In genomic region chr11:43667038-43667745, GRCm38 (mm10) we compare ENCODE assay signal across 8 mouse cellular contexts. TPM values are rescaled to one million over a fixed set of nuclear protein-coding genes. Genes with fewer than 3 reads are reported as not detected.
DNase-seq lines count a peak whose midpoint lies in the region; ATAC-seq and TF ChIP-seq lines count a peak whose summit lies in the region.

No protein-coding gene starts in this region.

- TF ChIP-seq CTCF in stomach, postnatal 0 days (IDR thresholded peaks at IDR 0.05; ENCODE audit: low read depth), result no peak

- 65% methylated on average over 19 of the region's 19 CpGs for WGBS in stomach, embryonic 15.5 days
- WGBS in stomach, postnatal 0 days, result 71% methylated on average over 19 of the region's 19 CpGs
- 63% methylated on average over 19 of the region's 19 CpGs for WGBS in liver, embryonic 12.5 days (ENCODE audit: insufficient replicate concordance)

- no peak for TF ChIP-seq EP300 in stomach, postnatal 0 days (optimal IDR thresholded peaks at IDR 0.05)

- no peaks in the 10 kb centered on the region for H3K9me3 ChIP-seq in stomach, embryonic 15.5 days
- H3K9me3 ChIP-seq in stomach, postnatal 0 days (ENCODE audit: control insufficient read depth, low read length), result no peaks in the 10 kb centered on the region
- H3K9me3 ChIP-seq in liver, embryonic 12.5 days (replicated peaks), result no peaks in the 10 kb centered on the region

- H3K27ac ChIP-seq in stomach, embryonic 15.5 days, result no peak overlapping the region
- no peak overlapping the region for H3K27ac ChIP-seq in stomach, postnatal 0 days (replicated peaks)
- H3K27ac ChIP-seq in liver, embryonic 12.5 days, result peak overlapping the region; percentile 23; the same call in 1 of the 2 replicates

- H3K4me3 ChIP-seq in stomach, embryonic 15.5 days (replicated peaks), result no peak overlapping the region
- H3K4me3 ChIP-seq in stomach, postnatal 0 days (ENCODE audit: low read depth, low read length), result no peak overlapping the region
- H3K4me3 ChIP-seq in liver, embryonic 12.5 days, result no peak overlapping the region

- no peaks in the 10 kb centered on the region for H3K27me3 ChIP-seq in stomach, embryonic 15.5 days (replicated peaks)
- H3K27me3 ChIP-seq in stomach, postnatal 0 days (ENCODE audit: control insufficient read depth, insufficient read depth, low read length), result no peaks in the 10 kb centered on the region
- no peaks in the 10 kb centered on the region for H3K27me3 ChIP-seq in liver, embryonic 12.5 days (replicated peaks)

- peak; percentile 22 for DNase-seq in cerebellum, adult 11-12 months
- DNase-seq in cerebellum, adult 18-20 months, result no peak
- no peak for DNase-seq in stomach, postnatal 0 days (ENCODE audit: low spot score)
- DNase-seq in kidney, adult 18-20 months, result no peak
- no peak for DNase-seq in lung, postnatal 4 days

- no peaks in the 10 kb centered on the region for H3K4me1 ChIP-seq in stomach, embryonic 15.5 days
- H3K4me1 ChIP-seq in stomach, postnatal 0 days (replicated peaks; ENCODE audit: control insufficient read depth, insufficient read depth), result no peaks in the 10 kb centered on the region
- no peaks in the 10 kb centered on the region for H3K4me1 ChIP-seq in liver, embryonic 12.5 days

- H3K36me3 ChIP-seq in stomach, embryonic 15.5 days, result no peaks in the 10 kb centered on the region
- H3K36me3 ChIP-seq in stomach, postnatal 0 days (ENCODE audit: control insufficient read depth, insufficient read depth, low read length), result no peaks in the 10 kb centered on the region
- no peaks in the 10 kb centered on the region for H3K36me3 ChIP-seq in liver, embryonic 12.5 days

- no peak overlapping the region for H3K4me2 ChIP-seq in stomach, embryonic 15.5 days
- H3K4me2 ChIP-seq in stomach, postnatal 0 days (replicated peaks; ENCODE audit: low read depth), result no peak overlapping the region
- no peak overlapping the region for H3K4me2 ChIP-seq in liver, embryonic 12.5 days

- 0 out of 2 replicates have a peak, but pooled peaks have one; percentile 47 for ATAC-seq in stomach, embryonic 15.5 days (ENCODE audit: insufficient read depth, low FRiP score, low read depth)
- ATAC-seq in stomach, postnatal 0 days (ENCODE audit: low FRiP score, low TSS enrichment), result no peak
- peak; percentile 71; the same call in 1 of the 2 replicates for ATAC-seq in liver, embryonic 12.5 days
- ATAC-seq in megakaryocyte progenitor cell, adult 5-6 weeks (replicated peaks; ENCODE audit: poor library complexity), result no peak

- no peak overlapping the region for H3K9ac ChIP-seq in stomach, embryonic 15.5 days
- no peak overlapping the region for H3K9ac ChIP-seq in stomach, postnatal 0 days (ENCODE audit: low read length)
- H3K9ac ChIP-seq in liver, embryonic 12.5 days, result no peak overlapping the region

RNA-seq across cellular contexts. Expression of gene Pwwp2a, which starts 14.6 kb away (rescaled TPM):
- polyA plus RNA-seq in stomach, embryonic 15.5 days (2015; fragmentation: Nextera tagmentation; extraction: Ambion mirVana), result 23.8 and 28.0 TPM in 2 replicates
- polyA plus RNA-seq in stomach, postnatal 0 days (2015; fragmentation: Nextera tagmentation; extraction: Ambion mirVana), result 11.3 and 12.2 TPM in 2 replicates
- polyA plus RNA-seq in liver, embryonic 12.5 days (2016; fragmentation: Nextera tagmentation; extraction: Ambion mirVana), result 24.9 and 26.4 TPM in 2 replicates
- total RNA-seq in megakaryocyte progenitor cell, adult 5-6 weeks (2015), result 44.5 and 46.9 TPM in 2 replicates
- 27.8 and 39.3 TPM in 2 replicates for total RNA-seq in megakaryocyte progenitor cell, adult 5-6 weeks (2017)

Comparison
In these comparisons a context has a peak if more than half of its experiments do, and no peak if none do; other contexts are left out.
1. ATAC-seq: peak in stomach, embryonic 15.5 days (single experiment) and liver, embryonic 12.5 days (single experiment); none in stomach, postnatal 0 days (single experiment) and megakaryocyte progenitor cell, adult 5-6 weeks (single experiment).